Mouse (Mus musculus): Measurements from ENCODE around the gene Slc8a1. TPM values are rescaled to one million over a fixed set of nuclear protein-coding genes. Genes with fewer than 3 reads are reported as not detected.

Slc8a1 gene
- polyA plus RNA-seq, 1 experiment from 2014 or later: 17.2 TPM

- Histone ChIP-seq H3K9ac (no peak overlapping the region), H3K27me3 (replicated peaks) (no peaks in the 10 kb centered on the region), H3K36me3 (replicated peaks) (no peaks in the 10 kb centered on the region), H3K27ac (no peak overlapping the region), H3K4me3 (no peak overlapping the region), H3K4me1 (no peaks in the 10 kb centered on the region), H3K9me3 (no peaks in the 10 kb centered on the region), H3K4me2 (no peak overlapping the region)
- no peak for ATAC-seq (replicated peaks)
- WGBS: 87% methylated on average over 4 of the region's 4 CpGs
Measured at GRCm38 (mm10) chr17:81360032-81360431, 378.1 kb downstream of the Slc8a1 start.

DNA sequence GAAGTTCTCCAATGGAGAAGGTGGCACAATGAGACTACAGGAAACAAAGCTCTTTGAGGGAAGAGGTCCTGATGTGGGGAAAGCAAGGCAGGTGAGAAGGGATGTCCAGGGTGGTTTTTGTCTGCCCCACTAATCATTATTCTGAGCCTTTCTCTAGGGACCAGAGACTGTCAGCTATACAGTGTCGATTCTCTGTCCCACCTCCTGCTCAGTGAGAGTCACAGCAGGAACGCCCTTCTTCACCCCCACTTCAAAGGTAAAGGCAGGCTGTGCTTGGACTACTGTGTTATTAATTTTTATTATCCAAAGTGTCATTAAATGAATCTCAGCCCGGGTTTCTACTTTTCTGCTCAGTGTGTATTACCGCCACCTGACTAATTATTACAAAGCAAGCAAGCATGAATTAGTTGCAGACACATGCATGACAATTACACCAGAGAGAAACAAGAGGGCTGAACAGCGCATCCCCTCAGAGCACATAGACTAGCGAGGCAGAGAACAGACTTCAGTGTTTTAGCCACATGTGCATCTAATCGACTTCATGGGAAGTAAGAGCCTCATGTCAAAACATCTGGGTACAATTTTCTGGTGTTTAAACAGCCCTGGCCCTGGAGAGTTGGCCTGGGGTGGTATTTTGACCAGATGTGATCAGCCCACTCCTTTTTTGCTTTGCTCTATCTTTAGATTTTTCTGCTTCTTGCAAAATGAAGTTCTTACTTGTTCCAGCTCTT, 402.0 kb downstream of the Slc8a1 start:
- 63% methylated on average over 7 of the region's 7 CpGs for WGBS
- Histone ChIP-seq H3K4me2 (no peak overlapping the region), H3K4me1 (no peaks in the 10 kb centered on the region), H3K9ac (no peak overlapping the region), H3K36me3 (replicated peaks) (no peaks in the 10 kb centered on the region), H3K27ac (no peak overlapping the region), H3K4me3 (no peak overlapping the region), H3K27me3 (replicated peaks) (no peaks in the 10 kb centered on the region), H3K9me3 (no peaks in the 10 kb centered on the region)
- ATAC-seq (replicated peaks): no peak

DNA sequence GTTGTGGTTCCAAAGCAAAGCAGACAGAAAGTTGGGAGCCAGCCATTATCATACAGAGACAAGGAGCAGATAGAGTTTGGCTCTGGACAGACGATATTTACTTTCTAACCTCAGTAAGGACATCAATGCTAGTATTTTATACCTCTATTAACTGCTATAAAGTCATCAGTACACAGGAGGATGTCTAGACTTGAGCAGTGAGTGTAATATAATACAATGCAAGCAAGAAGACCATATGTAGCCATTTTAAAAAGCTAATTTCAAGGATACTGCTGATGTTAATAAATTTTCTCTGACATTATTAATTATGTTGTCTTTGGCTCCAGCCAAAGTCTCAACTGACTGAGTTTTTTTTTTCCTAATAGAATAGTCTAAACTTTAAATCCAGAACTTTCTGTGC, 402.7 kb downstream of the Slc8a1 start:
- Histone ChIP-seq H3K27me3 (replicated peaks) (no peaks in the 10 kb centered on the region), H3K9me3 (no peaks in the 10 kb centered on the region), H3K9ac (no peak overlapping the region), H3K36me3 (replicated peaks) (no peaks in the 10 kb centered on the region), H3K4me2 (no peak overlapping the region), H3K27ac (no peak overlapping the region), H3K4me3 (no peak overlapping the region), H3K4me1 (no peaks in the 10 kb centered on the region)
- WGBS: 75% methylated on average over 1 of the region's 1 CpGs
- no peak for ATAC-seq (replicated peaks)

All from midbrain, embryonic 15.5 days (tissue).